Mouse (Mus musculus): ENCODE measurements around the gene Aig1. TPM values are rescaled to one million over a fixed set of nuclear protein-coding genes. Genes with fewer than 3 reads are reported as not detected.

The Aig1 gene
- polyA plus RNA-seq, 1 experiment from 2014 or later, result 45.5 TPM

GRCm38 (mm10) chr10:13850071-13850470, 18.7 kb downstream of the Aig1 start:
- H3K4me2 ChIP-seq (replicated peaks; ENCODE audit: low read depth, low read length), result no peak overlapping the region
- H3K4me1 ChIP-seq (ENCODE audit: insufficient read depth, low read depth, low read length), result no peaks in the 10 kb centered on the region
- no peak overlapping the region for H3K9ac ChIP-seq (replicated peaks; ENCODE audit: low read depth)
- H3K27me3 ChIP-seq (replicated peaks; ENCODE audit: insufficient read depth, low read length), result no peaks in the 10 kb centered on the region
- H3K4me3 ChIP-seq (ENCODE audit: low read depth, low read length), result no peak overlapping the region
- TF ChIP-seq CTCF (IDR thresholded peaks at IDR 0.05) (no peak), EP300 (IDR thresholded peaks at IDR 0.05) (no peak)
- H3K36me3 ChIP-seq (ENCODE audit: insufficient read depth, low read length), result no peaks in the 10 kb centered on the region
- DNase-seq (ENCODE audit: low spot score) (no peak), ATAC-seq (no peak)
- WGBS, result 42% methylated on average over 3 of the region's 3 CpGs
- no peaks in the 10 kb centered on the region for H3K9me3 ChIP-seq (ENCODE audit: low read length)
- H3K27ac ChIP-seq (ENCODE audit: low read length), result no peak overlapping the region

GRCm38 (mm10) chr10:13849205-13849604, 19.6 kb downstream of the Aig1 start:
- Histone ChIP-seq H3K27ac (ENCODE audit: low read length) (no peak overlapping the region), H3K9me3 (ENCODE audit: low read length) (no peaks in the 10 kb centered on the region), H3K36me3 (ENCODE audit: insufficient read depth, low read length) (no peaks in the 10 kb centered on the region), H3K4me3 (ENCODE audit: low read depth, low read length) (no peak overlapping the region), H3K9ac (replicated peaks; ENCODE audit: low read depth) (no peak overlapping the region), H3K27me3 (replicated peaks; ENCODE audit: insufficient read depth, low read length) (no peaks in the 10 kb centered on the region), H3K4me1 (ENCODE audit: insufficient read depth, low read depth, low read length) (no peaks in the 10 kb centered on the region), H3K4me2 (replicated peaks; ENCODE audit: low read depth, low read length) (no peak overlapping the region)
- WGBS, result 81% methylated on average over 2 of the region's 2 CpGs
- no peak for ATAC-seq
- no peak for DNase-seq (ENCODE audit: low spot score)
- no peak for TF ChIP-seq CTCF (IDR thresholded peaks at IDR 0.05)
- TF ChIP-seq EP300 (IDR thresholded peaks at IDR 0.05), result no peak

- H3K4me2 ChIP-seq (replicated peaks; ENCODE audit: low read depth, low read length), result no peak overlapping the region
- no peak overlapping the region for H3K27ac ChIP-seq (ENCODE audit: low read length)
- 69% methylated on average over 4 of the region's 4 CpGs for WGBS
- TF ChIP-seq EP300 (IDR thresholded peaks at IDR 0.05) (no peak), CTCF (IDR thresholded peaks at IDR 0.05) (no peak)
- ATAC-seq (no peak), DNase-seq (ENCODE audit: low spot score) (no peak)
- no peak overlapping the region for H3K9ac ChIP-seq (replicated peaks; ENCODE audit: low read depth)
- no peaks in the 10 kb centered on the region for H3K36me3 ChIP-seq (ENCODE audit: insufficient read depth, low read length)
- no peaks in the 10 kb centered on the region for H3K4me1 ChIP-seq (ENCODE audit: insufficient read depth, low read depth, low read length)
- H3K27me3 ChIP-seq (replicated peaks; ENCODE audit: insufficient read depth, low read length), result no peaks in the 10 kb centered on the region
- H3K9me3 ChIP-seq (ENCODE audit: low read length), result no peaks in the 10 kb centered on the region
- no peak overlapping the region for H3K4me3 ChIP-seq (ENCODE audit: low read depth, low read length)
Observed at GRCm38 (mm10) chr10:13844864-13845263, 23.9 kb downstream of the Aig1 start.

GRCm38 (mm10) chr10:13843746-13844145, 25.0 kb downstream of the Aig1 start:
- DNase-seq (ENCODE audit: low spot score) (no peak), ATAC-seq (no peak)
- TF ChIP-seq EP300 (IDR thresholded peaks at IDR 0.05) (no peak), CTCF (IDR thresholded peaks at IDR 0.05) (no peak)
- H3K4me3 ChIP-seq (ENCODE audit: low read depth, low read length), result no peak overlapping the region
- WGBS, result 80% methylated on average over 3 of the region's 3 CpGs
- no peaks in the 10 kb centered on the region for H3K36me3 ChIP-seq (ENCODE audit: insufficient read depth, low read length)
- H3K9ac ChIP-seq (replicated peaks; ENCODE audit: low read depth), result no peak overlapping the region
- no peaks in the 10 kb centered on the region for H3K27me3 ChIP-seq (replicated peaks; ENCODE audit: insufficient read depth, low read length)
- no peak overlapping the region for H3K27ac ChIP-seq (ENCODE audit: low read length)
- no peaks in the 10 kb centered on the region for H3K9me3 ChIP-seq (ENCODE audit: low read length)
- no peaks in the 10 kb centered on the region for H3K4me1 ChIP-seq (ENCODE audit: insufficient read depth, low read depth, low read length)
- H3K4me2 ChIP-seq (replicated peaks; ENCODE audit: low read depth, low read length), result no peak overlapping the region

- no peaks in the 10 kb centered on the region for H3K27me3 ChIP-seq (replicated peaks; ENCODE audit: insufficient read depth, low read length)
- no peaks in the 10 kb centered on the region for H3K4me1 ChIP-seq (ENCODE audit: insufficient read depth, low read depth, low read length)
- 60% methylated on average over 8 of the region's 8 CpGs for WGBS
- H3K9me3 ChIP-seq (ENCODE audit: low read length), result no peaks in the 10 kb centered on the region
- H3K4me2 ChIP-seq (replicated peaks; ENCODE audit: low read depth, low read length), result no peak overlapping the region
- no peak overlapping the region for H3K9ac ChIP-seq (replicated peaks; ENCODE audit: low read depth)
- no peak overlapping the region for H3K4me3 ChIP-seq (ENCODE audit: low read depth, low read length)
- H3K27ac ChIP-seq (ENCODE audit: low read length), result no peak overlapping the region
- H3K36me3 ChIP-seq (ENCODE audit: insufficient read depth, low read length), result no peaks in the 10 kb centered on the region
- peak; percentile 44; the same call in 1 of the 2 replicates for ATAC-seq
- DNase-seq (ENCODE audit: low spot score), result peak; percentile 28
- TF ChIP-seq EP300 (IDR thresholded peaks at IDR 0.05) (no peak), CTCF (IDR thresholded peaks at IDR 0.05) (no peak)
Observed at GRCm38 (mm10) chr10:13842855-13843254, 25.9 kb downstream of the Aig1 start.

- Histone ChIP-seq H3K4me2 (replicated peaks; ENCODE audit: low read depth, low read length) (no peak overlapping the region), H3K9ac (replicated peaks; ENCODE audit: low read depth) (no peak overlapping the region), H3K9me3 (ENCODE audit: low read length) (no peaks in the 10 kb centered on the region), H3K36me3 (ENCODE audit: insufficient read depth, low read length) (no peaks in the 10 kb centered on the region), H3K4me1 (ENCODE audit: insufficient read depth, low read depth, low read length) (no peaks in the 10 kb centered on the region), H3K27me3 (replicated peaks; ENCODE audit: insufficient read depth, low read length) (no peaks in the 10 kb centered on the region), H3K4me3 (ENCODE audit: low read depth, low read length) (no peak overlapping the region), H3K27ac (ENCODE audit: low read length) (no peak overlapping the region)
- 81% methylated on average over 6 of the region's 6 CpGs for WGBS
- no peak for TF ChIP-seq CTCF (IDR thresholded peaks at IDR 0.05)
- no peak for TF ChIP-seq EP300 (IDR thresholded peaks at IDR 0.05)
- ATAC-seq (no peak), DNase-seq (ENCODE audit: low spot score) (no peak)
Observed at GRCm38 (mm10) chr10:13838511-13839126, 30.2 kb downstream of the Aig1 start.

All from lung, postnatal 0 days (tissue).